Mouse (Mus musculus) c-Kit-negative CD71-positive TER-119-positive erythroid progenitor cells, embryonic 14.5 days (primary cell): Measurements from ENCODE around the gene Ggta1.

ENCODE experiments used
- DNase-seq: peaks from one replicate; pipeline ENCODE4 v3.0.0-alpha.2; 2013; ENCODE audit warnings: low read depth, low spot score

Ggta1 gene

DNA sequence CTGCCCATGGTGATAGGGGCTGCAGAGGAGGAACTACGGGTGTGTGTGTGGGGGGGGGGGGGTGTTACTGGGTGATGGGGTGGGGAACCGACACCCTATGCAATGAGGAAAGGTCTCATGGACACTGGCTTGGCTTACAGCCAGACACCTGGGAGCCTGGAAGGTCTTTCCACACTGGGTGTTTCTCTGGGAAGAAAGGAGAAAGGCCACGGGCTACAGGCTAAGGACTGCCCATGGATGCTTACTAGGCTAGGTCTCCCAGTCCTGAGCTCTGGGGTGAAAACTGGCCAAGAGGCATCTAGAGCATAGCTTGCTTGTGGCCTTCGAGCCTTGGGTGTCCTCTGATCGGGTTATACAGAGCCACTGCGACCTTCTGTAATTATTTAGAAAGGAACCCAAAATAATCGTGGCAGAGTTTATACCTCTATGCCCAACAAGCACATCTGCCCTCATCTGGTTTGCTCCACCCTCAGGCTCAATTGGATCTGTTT lies at the start of gene Ggta1:
Gene Ggta1, minus strand, starts transcription at position 441 of the 491 bp plus-strand sequence.
- no peak for DNase-seq

DNA sequence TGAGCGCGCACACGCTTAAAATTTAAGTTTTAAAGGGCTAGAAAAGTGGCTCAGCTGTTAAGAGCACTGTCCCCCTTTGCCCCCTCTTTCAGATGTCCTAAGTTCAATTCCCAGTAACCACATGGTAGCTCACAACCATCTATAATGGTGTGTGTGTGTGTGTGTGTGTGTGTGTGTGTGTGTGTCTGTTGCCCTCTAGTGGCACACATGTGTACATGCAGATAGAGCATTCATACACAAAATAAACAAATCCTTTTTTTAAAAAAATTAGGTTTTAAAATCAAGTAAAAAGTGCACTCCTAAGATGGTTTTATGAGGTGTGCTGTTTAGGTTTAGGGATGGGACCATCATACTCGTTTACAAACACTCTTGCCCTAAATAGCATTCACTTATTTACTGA lies 49.2 kb upstream of the Ggta1 start:
- no peak for DNase-seq

DNA sequence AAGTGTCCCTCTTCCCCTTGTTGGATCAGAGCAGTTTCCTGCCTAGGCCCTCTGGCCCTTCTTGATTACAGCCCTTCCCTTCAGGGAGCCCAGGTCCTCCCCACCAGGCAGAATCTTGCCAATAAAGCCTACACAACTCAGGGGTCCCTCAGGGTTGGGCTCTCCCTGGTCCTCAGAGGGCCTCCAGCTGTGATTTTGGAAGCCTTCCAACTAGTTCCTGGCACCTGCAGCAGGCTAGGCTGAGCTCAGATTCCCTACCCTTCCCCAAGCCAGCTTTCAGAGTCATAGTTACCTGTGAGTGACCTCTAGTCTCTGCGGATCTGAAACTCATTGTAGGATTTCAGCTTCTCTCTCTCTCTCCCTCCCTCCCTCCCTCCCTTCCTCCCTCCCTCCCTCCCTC lies 47.9 kb upstream of the Ggta1 start:
- DNase-seq = no peak

DNA sequence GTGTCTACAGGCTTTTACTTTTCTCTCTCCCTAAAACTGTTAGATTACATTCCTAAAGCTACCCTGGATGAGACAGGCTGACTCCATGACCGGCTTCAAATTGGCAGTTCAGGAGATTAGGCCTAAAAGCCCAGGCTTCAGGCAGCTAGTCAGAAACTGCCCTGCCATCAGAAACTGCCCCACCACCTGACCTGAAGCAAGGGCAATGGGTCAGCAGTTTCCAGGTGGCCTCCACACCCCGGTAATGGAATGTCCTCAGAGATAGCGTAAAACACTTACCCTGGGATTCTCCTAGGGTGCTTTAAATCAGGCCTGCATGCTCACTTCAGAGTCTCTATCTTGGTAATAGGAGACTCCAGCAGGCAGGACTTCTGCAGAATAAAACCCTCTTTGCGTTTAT lies 46.9 kb upstream of the Ggta1 start:
- DNase-seq = no peak

DNA sequence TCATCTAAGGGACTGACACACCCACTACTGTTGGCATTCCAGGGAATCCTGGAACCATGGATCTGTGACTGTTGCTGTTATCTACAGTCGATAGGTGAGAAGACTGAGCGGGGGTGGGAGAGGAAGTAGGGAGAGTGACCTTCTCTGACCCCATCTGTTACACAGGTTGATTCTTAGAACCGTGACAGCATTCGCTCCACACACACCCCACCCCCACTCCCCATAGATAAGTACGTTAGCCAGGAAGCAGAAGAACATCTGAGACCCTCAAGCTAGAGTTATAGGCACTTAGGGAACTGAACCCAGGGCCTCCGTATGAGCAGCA lies 46.3 kb upstream of the Ggta1 start:
- no peak for DNase-seq

DNA sequence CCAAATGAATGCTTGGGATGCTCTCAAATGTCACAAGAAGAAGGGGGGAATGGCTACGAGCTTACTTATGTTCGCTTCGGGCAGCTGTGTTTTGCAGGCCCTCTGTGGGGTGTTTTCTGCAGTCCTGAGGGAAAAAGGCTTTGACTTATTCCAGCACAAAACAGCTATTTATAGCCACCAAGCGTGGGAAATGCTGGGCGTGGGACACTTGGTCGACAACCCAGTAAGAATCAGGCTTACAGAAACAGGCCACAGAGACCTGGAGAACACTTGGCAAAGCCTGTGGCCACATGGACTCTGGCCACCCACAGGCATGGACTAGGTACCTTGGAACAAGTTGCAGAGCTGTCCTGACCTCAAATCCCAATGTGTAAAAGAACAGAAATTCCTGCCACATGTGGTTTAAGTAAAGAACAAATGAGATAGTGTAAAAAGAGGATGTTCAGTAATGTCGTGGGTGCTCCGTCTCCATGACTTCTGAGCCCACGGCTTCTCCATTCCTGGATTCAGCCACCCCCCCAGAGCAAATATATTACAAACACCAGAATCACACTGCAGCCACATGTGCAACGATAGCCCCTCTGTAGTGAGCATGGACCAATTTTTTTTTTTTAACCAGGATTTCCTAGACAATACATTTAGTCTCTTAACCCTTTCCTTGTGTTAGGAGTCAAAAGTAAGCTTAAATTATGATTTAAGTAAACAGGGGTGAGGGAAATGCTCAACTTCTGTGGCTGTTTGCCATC lies 45.7 kb upstream of the Ggta1 start:
- no peak for DNase-seq

DNA sequence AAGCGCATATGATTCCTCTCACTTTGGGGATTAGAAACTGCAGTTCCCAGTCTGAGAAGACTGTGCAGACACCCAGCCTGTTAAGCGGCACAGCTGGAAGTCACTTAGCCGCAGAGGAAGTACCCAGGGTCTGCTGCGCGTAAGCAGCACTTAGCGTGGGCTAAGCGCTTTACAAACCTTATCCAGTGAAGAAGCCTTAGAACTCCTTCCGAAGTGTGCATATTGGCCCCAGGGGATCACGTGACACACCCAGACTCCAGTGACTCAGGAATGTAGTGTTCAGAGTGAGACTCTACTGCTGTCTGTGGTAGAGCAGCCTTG lies 44.1 kb upstream of the Ggta1 start:
- peak; percentile 72 for DNase-seq

DNA sequence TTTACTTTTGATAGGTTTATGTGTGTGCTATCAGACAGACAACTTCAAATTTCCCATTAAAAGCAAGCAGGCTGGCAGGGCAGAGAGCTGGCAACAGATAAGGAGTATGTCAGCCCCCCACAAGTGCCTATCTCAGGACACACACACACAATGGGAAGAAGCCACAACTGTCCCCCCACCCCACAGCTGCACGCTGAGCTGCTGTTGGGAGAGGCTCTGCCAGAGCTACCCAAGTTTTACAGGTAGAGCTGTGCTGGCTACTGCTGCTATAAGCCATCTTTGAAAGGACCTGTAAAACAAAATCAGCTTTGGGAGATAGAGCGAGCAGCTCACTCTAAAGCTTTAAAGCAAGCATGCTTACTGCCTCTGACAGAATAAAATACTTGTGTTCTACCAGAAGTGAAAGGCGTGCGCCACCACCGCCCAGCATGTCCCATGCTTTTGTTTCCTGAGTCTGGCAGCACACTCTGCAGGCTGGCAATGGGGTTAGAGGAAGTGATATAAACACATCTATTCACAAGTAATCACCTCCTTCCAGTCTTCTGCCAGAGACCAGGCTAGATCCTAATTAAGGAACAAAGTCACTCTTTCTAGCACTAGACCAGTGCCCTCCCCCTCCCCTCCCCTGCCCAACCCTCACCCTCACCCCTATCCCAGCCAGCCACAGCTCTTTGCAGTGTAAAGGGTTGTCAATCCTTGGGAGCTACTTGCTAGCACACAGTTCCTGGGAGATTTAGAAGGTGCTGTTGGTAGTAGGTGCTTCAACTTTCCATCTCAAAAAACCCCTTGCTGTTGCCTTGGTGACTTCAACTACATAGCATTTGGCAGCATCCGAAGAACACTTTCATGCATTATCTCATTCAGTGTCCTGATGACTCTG lies 43.5 kb upstream of the Ggta1 start:
- no peak for DNase-seq

DNA sequence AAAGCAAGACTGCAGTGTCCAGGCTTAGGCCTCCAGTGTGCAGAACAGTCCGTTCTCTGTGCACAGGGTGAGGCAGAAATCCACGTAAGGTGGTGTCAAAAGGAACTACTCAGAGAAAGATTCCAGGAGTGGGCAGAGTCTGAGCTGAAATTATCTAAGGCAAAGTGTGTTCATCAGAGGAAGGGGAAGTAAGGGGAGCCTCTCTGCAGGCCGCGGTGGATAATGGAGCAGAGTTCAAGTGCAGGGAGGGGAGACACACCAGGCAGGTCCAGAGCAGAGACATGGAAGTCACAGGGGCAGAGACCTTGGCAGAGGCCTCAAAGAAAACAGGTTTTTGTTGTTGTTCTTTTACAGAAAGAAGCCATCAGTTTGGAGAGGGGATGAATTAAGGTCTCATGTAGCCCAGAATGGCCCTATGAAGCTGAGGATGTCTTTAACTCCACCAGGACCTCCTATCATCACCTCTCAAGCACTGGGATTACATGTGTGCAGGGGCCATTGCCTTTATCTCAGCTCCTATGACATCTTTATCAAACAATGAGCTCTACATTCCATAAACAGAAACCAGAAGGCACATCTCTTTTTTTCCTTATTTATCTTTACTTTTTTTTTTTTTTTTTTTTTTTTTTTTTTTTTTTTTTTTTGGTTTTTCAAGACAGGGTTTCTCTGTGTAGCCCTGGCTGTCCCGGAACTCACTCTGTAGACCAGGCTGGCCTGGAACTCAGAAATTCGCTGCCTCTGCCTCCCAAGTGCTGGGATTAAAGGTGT lies 42.7 kb upstream of the Ggta1 start:
- no peak for DNase-seq

DNA sequence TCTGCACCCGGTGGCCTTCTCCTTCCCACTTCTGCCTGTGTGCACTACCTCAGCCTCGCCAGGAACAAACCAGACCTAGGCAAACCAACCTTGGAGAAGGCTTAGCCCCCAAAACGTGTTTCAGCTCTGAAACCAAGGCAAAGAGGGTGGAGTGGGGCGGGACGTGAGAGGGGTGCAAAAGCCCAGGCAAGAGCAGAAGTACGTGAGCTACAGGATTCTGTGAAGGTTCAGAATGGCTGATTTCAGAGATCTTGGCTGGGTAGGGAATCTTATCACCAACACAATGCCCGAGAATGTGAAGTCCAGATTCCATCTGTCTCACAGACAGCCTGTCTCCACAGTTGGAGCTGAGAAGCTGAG lies 41.4 kb upstream of the Ggta1 start:
- no peak for DNase-seq

DNA sequence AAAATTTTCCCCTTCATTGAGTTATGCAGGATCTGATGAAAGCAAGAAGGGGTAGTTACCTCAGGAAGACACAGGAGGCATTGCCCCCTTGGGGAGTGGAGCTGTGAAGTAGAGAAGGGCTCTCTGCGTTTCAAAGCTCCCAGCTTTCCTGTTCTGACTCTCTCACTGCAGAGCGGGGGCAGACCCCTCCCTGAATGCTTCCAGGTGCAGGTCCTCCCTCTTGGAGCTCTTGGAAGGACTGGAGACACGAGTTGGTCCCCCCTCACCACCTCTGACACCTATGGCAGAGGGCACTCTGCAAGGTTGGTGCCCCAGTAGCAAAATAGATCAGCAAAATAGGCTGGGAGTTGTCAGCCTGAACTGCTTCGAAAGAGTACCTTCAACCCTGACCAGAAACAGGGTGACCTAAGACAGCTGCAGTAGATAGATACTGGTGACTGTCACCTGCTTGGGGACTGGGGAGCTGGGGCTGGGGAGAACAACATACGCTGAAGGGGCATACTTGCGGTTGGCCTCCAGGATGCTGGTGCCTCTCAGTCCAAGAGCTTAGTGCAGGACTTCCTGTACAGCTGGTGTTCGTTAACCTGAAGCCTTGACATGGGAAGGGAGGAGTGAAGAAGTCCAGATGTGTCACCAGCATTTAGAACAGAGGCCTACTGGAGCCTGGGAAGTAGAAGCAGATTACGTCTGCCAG lies 40.8 kb upstream of the Ggta1 start:
- DNase-seq = no peak

DNA sequence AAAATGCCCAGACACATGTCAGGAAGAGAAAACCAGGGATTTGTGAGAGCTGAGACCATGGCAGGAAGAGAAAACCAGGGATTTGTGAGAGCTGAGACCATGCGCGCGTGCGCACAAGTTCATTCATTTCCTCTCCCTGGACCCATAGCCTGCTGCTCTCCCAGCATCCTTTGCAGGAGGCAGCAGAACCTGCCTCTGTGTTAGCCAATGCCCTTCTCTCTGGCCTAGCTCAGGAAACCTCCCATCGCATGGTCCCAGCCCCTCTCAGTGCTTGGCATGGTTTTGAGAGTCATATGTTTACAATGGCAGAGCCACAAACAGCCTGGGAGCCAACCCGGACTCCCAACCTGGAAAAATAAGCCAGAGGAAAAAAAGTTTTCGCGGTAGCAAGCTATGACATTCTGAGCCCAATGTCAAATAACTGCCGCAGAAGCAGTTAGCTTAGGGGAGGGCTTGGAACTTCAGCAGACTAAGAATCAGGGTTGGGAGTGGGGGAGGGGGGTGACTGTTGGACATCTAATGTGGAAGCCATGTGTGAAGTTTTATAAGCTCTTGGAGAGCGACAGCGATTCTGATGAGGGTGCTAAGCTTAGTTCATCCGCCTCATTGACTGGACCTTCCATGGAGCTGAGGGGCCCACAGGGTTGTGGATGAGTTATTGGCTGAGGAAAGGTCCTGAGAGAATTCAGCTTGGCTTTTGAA lies 40.1 kb upstream of the Ggta1 start:
- no peak for DNase-seq

DNA sequence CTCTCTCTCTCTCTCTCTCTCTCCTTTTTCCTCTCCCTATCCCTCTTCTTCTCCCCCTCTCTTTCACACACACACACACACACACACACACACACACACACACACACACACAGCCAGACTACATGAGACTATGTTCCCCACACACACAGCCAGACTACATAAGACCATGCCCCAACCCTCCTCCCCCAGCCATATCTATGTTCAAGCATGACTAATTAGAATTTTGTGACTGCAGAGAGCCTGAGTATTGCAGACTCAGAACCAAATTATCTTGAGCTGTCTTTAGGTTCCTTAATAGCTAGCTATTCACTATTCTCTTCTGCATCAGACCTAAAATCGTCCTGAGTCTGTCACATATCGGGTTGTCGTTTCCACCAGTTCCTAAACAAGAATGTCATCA lies 39.5 kb upstream of the Ggta1 start:
- no peak for DNase-seq

DNA sequence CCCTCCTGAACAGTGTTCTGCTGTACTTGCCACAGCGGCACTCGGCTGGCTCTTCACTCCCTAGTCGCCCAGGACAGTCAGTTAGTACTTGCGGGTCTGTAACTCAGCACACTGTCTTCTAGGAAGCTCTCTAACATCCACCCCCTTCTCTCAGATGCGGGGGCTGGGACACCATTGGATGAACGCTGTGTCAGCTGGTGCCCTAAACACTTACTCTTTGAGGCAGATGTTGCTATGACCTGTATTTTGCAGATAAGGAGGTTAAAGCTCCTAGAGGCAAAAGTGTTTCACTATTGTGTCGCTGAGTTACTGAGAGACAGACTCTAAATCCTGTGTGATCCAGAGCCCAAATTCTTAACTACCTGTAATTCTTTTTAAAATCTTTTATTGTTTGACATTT lies 36.4 kb upstream of the Ggta1 start:
- DNase-seq = no peak

DNA sequence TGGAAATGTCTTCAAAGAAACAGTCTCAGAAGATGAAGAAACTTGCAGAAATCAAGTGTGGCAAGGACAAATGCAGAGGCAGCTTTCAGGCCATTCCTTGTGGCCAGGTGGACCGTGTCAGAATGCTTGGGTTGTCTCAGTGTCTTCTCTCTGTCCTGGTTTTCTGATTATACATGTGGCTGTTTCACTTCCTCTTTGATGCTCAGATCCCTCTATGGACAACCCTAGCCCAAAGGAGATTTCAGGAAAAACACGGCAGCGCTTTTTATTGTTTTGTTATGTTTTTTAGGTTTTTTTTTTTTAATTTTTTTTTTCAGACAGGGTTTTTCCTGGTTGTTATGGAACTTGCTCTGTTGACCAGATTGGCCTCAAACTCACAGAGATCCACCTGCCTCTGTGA lies 35.9 kb upstream of the Ggta1 start:
- no peak for DNase-seq

DNA sequence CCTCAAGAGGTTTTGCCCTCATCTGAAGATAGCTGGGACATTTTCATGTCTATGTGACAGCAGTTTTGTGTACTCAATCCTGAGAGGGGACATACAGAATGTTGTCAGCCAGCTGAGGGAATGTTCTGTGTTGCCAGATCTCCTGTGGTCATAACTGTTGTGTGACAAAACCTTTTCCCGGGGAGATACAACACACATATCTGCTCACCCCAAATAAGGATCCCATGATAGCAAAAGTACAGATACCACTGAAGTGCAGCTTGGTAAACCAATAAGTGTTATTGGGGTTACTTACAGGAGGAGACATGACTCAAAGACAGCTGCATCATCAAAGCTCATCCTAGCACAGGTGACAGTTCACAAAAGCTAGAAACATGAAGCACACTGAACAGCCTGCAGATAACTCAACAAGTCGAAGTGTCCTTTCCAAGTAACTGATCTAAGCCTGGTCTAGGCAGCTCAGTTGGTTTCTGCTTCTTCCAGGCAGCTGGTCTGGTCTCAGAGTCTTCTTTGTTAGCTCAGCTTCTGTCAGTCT lies 34.7 kb upstream of the Ggta1 start:
- DNase-seq = no peak

DNA sequence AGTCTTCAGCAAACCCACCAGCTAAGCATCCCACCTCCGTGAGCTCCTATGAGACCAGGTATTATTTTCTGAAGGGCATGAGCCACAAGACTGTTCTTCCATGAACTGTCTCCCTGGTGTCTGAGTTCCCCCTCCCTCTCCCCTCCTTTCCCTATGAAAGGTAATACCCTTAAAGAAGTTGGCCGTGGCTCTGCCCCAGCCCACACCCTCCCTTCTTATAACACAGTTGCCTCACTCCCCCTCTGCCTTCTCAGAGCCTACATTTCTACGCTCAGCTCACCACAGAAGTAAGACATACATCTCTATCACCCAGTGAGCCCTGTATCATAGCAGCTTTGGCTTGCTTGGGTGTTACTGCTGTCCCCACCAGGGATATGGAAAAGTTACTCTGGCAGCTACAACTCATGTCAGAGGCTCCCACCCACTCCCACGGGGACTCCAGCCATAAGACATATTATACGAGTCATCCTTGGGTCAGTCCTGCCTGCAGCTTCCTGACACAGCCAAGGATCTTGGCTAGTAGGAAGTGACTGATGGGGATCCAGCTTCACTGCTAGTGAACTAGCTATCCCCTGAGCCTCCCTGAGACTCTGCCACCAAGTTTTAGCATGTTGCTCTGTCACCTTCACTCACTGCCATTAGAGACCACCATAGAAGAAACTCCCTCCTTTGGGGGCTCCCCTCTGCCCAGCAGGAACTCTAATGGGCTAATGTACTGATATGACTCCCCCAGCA lies 33.4 kb upstream of the Ggta1 start:
- no peak for DNase-seq

DNA sequence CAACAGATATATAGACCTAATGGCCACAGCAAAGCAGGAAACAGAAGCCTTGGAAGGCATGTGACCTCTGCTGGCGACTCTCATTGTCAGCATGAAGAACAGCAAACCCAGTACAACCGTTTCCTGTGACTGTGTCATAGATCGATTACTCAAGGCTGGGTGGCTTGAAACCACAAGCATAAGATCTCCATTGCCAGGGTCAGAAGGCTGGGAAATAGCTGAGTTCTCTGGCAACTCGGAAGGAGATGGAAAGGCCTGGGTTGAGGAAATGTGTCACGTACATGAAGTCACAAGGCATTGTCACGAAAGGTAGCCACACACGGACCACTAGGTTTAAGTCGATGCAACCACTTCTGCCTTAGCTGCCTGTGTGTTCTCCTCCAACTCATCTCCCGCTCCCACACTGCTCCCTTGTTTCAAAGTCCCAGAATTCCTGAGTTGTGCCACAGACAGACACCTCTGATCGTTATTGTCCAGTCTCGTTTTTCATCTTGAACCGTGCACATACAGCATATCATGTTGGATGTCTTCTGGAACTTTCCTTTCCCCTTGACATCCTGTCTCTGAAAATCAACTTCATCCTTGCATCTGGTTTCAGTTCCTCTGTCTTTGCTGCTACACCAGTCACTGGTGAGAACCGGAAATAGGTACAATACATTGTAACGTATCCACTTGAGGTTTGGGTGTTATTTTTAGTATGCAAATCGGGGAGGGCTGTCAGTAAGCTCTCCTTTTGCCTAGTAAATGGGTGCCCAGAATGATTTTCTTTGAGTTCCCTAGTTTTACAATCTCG lies 32.7 kb upstream of the Ggta1 start:
- DNase-seq = no peak

DNA sequence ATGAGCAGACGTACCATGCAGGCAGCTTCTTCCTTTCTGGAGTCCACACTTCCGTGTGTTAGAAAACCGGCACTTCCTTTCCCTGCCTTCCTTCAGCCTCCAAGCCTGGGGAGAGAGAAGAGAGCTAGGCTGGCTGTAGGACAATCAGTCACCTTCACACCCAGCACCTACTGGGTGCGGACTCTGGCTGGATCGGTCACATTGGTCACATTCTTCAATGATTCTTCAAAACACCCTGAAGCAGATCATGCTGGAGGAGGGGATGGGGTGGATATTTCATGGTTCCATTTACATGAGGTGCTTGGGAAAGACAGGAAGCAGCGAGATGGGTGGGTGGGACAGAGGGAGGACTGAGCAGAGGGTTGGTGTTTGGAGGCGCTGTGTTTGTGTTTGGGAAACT lies 30.5 kb upstream of the Ggta1 start:
- no peak for DNase-seq

DNA sequence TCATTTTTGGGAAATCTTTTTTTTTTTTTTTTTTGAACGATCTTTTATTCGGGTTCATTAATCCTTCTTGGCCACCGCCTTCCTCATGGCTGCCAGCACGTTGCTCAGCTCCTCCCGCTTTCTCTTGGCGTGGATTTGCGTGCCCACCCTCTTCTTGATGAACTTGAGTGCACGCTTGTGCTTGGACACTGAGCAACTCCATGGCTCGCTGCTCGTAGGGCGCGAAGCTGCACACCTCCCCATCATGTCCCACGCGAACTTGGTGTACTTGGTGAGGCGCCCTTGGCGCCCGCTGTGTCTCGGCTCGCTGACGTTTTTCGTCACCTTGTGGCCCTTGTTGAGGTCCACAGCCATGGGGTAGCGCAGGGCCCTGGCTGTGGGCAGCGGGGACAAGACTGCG lies 28.1 kb upstream of the Ggta1 start:
- no peak for DNase-seq
